Mouse (Mus musculus) hindbrain, embryonic 10.5 days (tissue): ENCODE measurements around the gene Olfr1131. TPM values are rescaled to one million over a fixed set of nuclear protein-coding genes. Genes with fewer than 3 reads are reported as not detected.
"Not testable (repeated sequence)": the region's sequence is repeated elsewhere in the genome, so short reads cannot be mapped to it uniquely, and the experiment has no call there.

ENCODE experiments used
- DNase-seq: peaks from one replicate; pipeline ENCODE4 v3.0.0-alpha.2; 2017; ENCODE audit warnings: low spot score
- H3K27ac ChIP-seq: fragments of 300-500 bp; sonication (generic); 2 replicates; pipeline ENCODE4 v1.5.1; 2016; ENCODE audit warnings: mild to moderate bottlenecking, moderate library complexity
- H3K27me3 ChIP-seq: fragments of 300-500 bp; sonication (generic); 2 replicates; pipeline ENCODE4 v1.6.1; 2016; ENCODE audit warnings: mild to moderate bottlenecking; ENCODE audit not compliant: poor library complexity, insufficient read depth, severe bottlenecking
- H3K36me3 ChIP-seq: fragments of 300-500 bp; sonication (generic); 2 replicates; pipeline ENCODE4 v1.6.1; 2016; ENCODE audit warnings: mild to moderate bottlenecking, moderate library complexity
- H3K4me1 ChIP-seq: fragments of 300-500 bp; sonication (generic); replicated peaks from 2 replicates; pipeline ENCODE4 v1.6.1; 2016; ENCODE audit warnings: mild to moderate bottlenecking
- H3K4me3 ChIP-seq: fragments of 300-500 bp; sonication (generic); 2 replicates; pipeline ENCODE4 v1.5.1; 2016; ENCODE audit warnings: mild to moderate bottlenecking, moderate library complexity
- H3K9me3 ChIP-seq: fragments of 300-500 bp; sonication (generic); 2 replicates; pipeline ENCODE4 v1.6.1; 2016; ENCODE audit warnings: mild to moderate bottlenecking, moderate library complexity
- WGBS: fragments of 180-500 bp; shearing (Covaris S2); methylation state at CpG from one replicate; pipeline ENCODE4 v1.1.7; 2016; 5-methylcytosine and 5-hydroxymethylcytosine counted together
- polyA plus RNA-seq: library from polyadenylated mRNA; unstranded; fragments of >200 nt; fragmentation: Nextera tagmentation; extraction: Ambion mirVana; gene quantifications from 2 replicates; pipeline ENCODE4 v1.2.1, GENCODE M21; 2016

Olfr1131 gene
- not detected in 2 replicates for polyA plus RNA-seq

- no peaks in the 10 kb centered on the region for H3K4me1 ChIP-seq
These were observed at the start of gene Olfr1131 for GRCm38 (mm10) chr2:87626804-87627203. TSS of gene Olfr1131 (plus strand) at chr2:87627104.

GRCm38 (mm10) chr2:87605912-87606311 lies 21.0 kb upstream of the Olfr1131 start, which contains the start of gene Olfr1130:
TSS of gene Olfr1130 (plus strand) at chr2:87606212.
- H3K4me1 ChIP-seq, H3K4me3 ChIP-seq, H3K36me3 ChIP-seq, DNase-seq, H3K27me3 ChIP-seq, H3K27ac ChIP-seq, H3K9me3 ChIP-seq: not testable (repeated sequence)

More at GRCm38 (mm10) chr2:87626804-87627203, at the start of gene Olfr1131:
- no peak within 1 kb of the TSS for H3K27ac ChIP-seq
- H3K36me3 ChIP-seq, result no peaks in the 10 kb centered on the region
- 73% methylated on average over 3 of the region's 3 CpGs for WGBS
- H3K27me3 ChIP-seq, result no peaks in the 10 kb centered on the region
- no peak for DNase-seq
- no peak within 1 kb of the TSS for H3K4me3 ChIP-seq
- H3K9me3 ChIP-seq, result 0 out of 2 replicates have a peak, but pooled peaks cover 2% of the 10 kb centered on the region

GRCm38 (mm10) chr2:87637435-87637834 lies 10.5 kb downstream of the Olfr1131 start, which contains the start of gene Olfr1132:
TSS of gene Olfr1132 (minus strand) at chr2:87637535.
- no peaks in the 10 kb centered on the region for H3K27me3 ChIP-seq
- no peaks in the 10 kb centered on the region for H3K36me3 ChIP-seq
- no peak within 1 kb of the TSS for H3K4me3 ChIP-seq
- no peak within 1 kb of the TSS for H3K27ac ChIP-seq
- no peaks in the 10 kb centered on the region for H3K9me3 ChIP-seq
- no peaks in the 10 kb centered on the region for H3K4me1 ChIP-seq
- DNase-seq, result no peak

GRCm38 (mm10) chr2:87642441-87642840 lies 15.5 kb downstream of the Olfr1131 start:
- Histone ChIP-seq H3K36me3 (no peaks in the 10 kb centered on the region), H3K9me3 (no peaks in the 10 kb centered on the region), H3K4me3 (no peak overlapping the region), H3K27ac (no peak overlapping the region), H3K27me3 (no peaks in the 10 kb centered on the region), H3K4me1 (no peaks in the 10 kb centered on the region)
- DNase-seq, result no peak

- Histone ChIP-seq H3K27ac (no peak within 1 kb of the TSS), H3K9me3 (no peaks in the 10 kb centered on the region)
- DNase-seq, result no peak
These were observed 20.4 kb downstream of the Olfr1131 start, which contains the start of gene Olfr1133 for GRCm38 (mm10) chr2:87647274-87647673. TSS of gene Olfr1133 (minus strand) at chr2:87647374.

GRCm38 (mm10) chr2:87658360-87658759 lies 31.5 kb downstream of the Olfr1131 start, which contains the start of gene Olfr1134:
TSS of gene Olfr1134 (minus strand) at chr2:87658460.
- Histone ChIP-seq H3K27me3 (no peaks in the 10 kb centered on the region), H3K9me3 (no peaks in the 10 kb centered on the region), H3K27ac (no peak within 1 kb of the TSS), H3K4me3 (no peak within 1 kb of the TSS), H3K36me3 (no peaks in the 10 kb centered on the region), H3K4me1 (no peaks in the 10 kb centered on the region)
- WGBS, result 87% methylated on average over 2 of the region's 2 CpGs
- no peak for DNase-seq

More at GRCm38 (mm10) chr2:87647274-87647673, 20.4 kb downstream of the Olfr1131 start, which contains the start of gene Olfr1133:
- H3K4me3 ChIP-seq, result no peak within 1 kb of the TSS
- no peaks in the 10 kb centered on the region for H3K4me1 ChIP-seq
- H3K36me3 ChIP-seq, result no peaks in the 10 kb centered on the region
- H3K27me3 ChIP-seq, result no peaks in the 10 kb centered on the region

GRCm38 (mm10) chr2:87673564-87673963 lies 46.7 kb downstream of the Olfr1131 start, which contains the start of gene Olfr1135:
TSS of gene Olfr1135 (minus strand) at chr2:87673664.
- H3K4me3 ChIP-seq, result no peak within 1 kb of the TSS
- H3K27ac ChIP-seq, result no peak within 1 kb of the TSS
- DNase-seq, result no peak
- H3K4me1 ChIP-seq, result no peaks in the 10 kb centered on the region
- no peaks in the 10 kb centered on the region for H3K36me3 ChIP-seq
- 22% methylated on average over 1 of the region's 1 CpGs for WGBS
- H3K9me3 ChIP-seq, result no peaks in the 10 kb centered on the region
- no peaks in the 10 kb centered on the region for H3K27me3 ChIP-seq

Other genes starting within 250 kb of the Olfr1131 start
- not detected in 2 replicates for gene Olfr1122, start 241.3 kb upstream of the Olfr1131 start, polyA plus RNA-seq
- gene Olfr1123, start 210.5 kb upstream of the Olfr1131 start, polyA plus RNA-seq, result not detected in 2 replicates
- 0.07 and 0.10 TPM in 2 replicates for gene Olfr1124, start 196.8 kb upstream of the Olfr1131 start, polyA plus RNA-seq
- not detected in 2 replicates for gene Olfr1126, start 173.1 kb upstream of the Olfr1131 start, polyA plus RNA-seq
- gene Pramel7, start 130.0 kb upstream of the Olfr1131 start, polyA plus RNA-seq, result not detected in 2 replicates
- not detected in 2 replicates for gene Pramel6, start 120.5 kb upstream of the Olfr1131 start, polyA plus RNA-seq
- not detected in 2 replicates for gene Olfr153, start 95.3 kb upstream of the Olfr1131 start, polyA plus RNA-seq
- not detected in 2 replicates for gene Olfr1128, start 81.6 kb upstream of the Olfr1131 start, polyA plus RNA-seq
- gene Olfr1129, start 53.2 kb upstream of the Olfr1131 start, polyA plus RNA-seq, result not detected in 2 replicates
- not detected in 2 replicates for gene Olfr1130, start 20.9 kb upstream of the Olfr1131 start, polyA plus RNA-seq
- not detected in 2 replicates for gene Olfr1132, start 10.4 kb downstream of the Olfr1131 start, polyA plus RNA-seq
- gene Olfr1133, start 20.3 kb downstream of the Olfr1131 start, polyA plus RNA-seq, result not detected in 2 replicates
- not detected in 2 replicates for gene Olfr1134, start 31.4 kb downstream of the Olfr1131 start, polyA plus RNA-seq
- gene Olfr1135, start 46.6 kb downstream of the Olfr1131 start, polyA plus RNA-seq, result not detected in 2 replicates
- gene Olfr1136, start 66.8 kb downstream of the Olfr1131 start, polyA plus RNA-seq, result not detected in 2 replicates
- gene Olfr1137, start 86.1 kb downstream of the Olfr1131 start, polyA plus RNA-seq, result not detected in 2 replicates
- gene Olfr1138, start 112.9 kb downstream of the Olfr1131 start, polyA plus RNA-seq, result not detected in 2 replicates
- not detected in 2 replicates for gene Olfr1140, start 116.6 kb downstream of the Olfr1131 start, polyA plus RNA-seq
- gene Olfr1141, start 126.9 kb downstream of the Olfr1131 start, polyA plus RNA-seq, result not detected in 2 replicates
- gene Olfr152, start 152.4 kb downstream of the Olfr1131 start, polyA plus RNA-seq, result not detected in 2 replicates
- gene Olfr1143, start 173.5 kb downstream of the Olfr1131 start, polyA plus RNA-seq, result not detected in 2 replicates
- gene Olfr1145, start 182.7 kb downstream of the Olfr1131 start, polyA plus RNA-seq, result not detected in 2 replicates
- gene Olfr1148, start 203.4 kb downstream of the Olfr1131 start, polyA plus RNA-seq, result not detected in 2 replicates
- not detected in 2 replicates for gene Olfr1150-ps1, start 216.9 kb downstream of the Olfr1131 start, polyA plus RNA-seq
- not detected in 2 replicates for gene Olfr1151, start 228.8 kb downstream of the Olfr1131 start, polyA plus RNA-seq
- not detected in 2 replicates for gene Olfr1152, start 239.4 kb downstream of the Olfr1131 start, polyA plus RNA-seq